Mouse (Mus musculus) midbrain, postnatal 0 days (tissue): ENCODE data around the gene Calm3. TPM values are rescaled to one million over a fixed set of nuclear protein-coding genes. Genes with fewer than 3 reads are reported as not detected.

Experiments used
- ATAC-seq: fragments of 200-750 bp; cut with Nextera tagmentation; 2 replicates; pipeline ENCODE4 v1.8.0; 2017; ENCODE audit warnings: moderate number of reproducible peaks, mild to moderate bottlenecking, moderate TSS enrichment, moderate library complexity; ENCODE audit not compliant: low FRiP score
- DNase-seq: peaks from one replicate; pipeline ENCODE4 v3.0.0-alpha.2; 2015; ENCODE audit warnings: low spot score
- H3K27ac ChIP-seq: fragments of 300-500 bp; sonication (generic); 2 replicates; pipeline ENCODE4 v1.5.1; 2014; ENCODE audit warnings: low read depth, mild to moderate bottlenecking, low read length, mixed read lengths
- H3K27me3 ChIP-seq: fragments of 300-500 bp; sonication (generic); 2 replicates; pipeline ENCODE4 v1.6.1; 2014; ENCODE audit warnings: low read length, control low read depth, mixed read lengths; ENCODE audit not compliant: insufficient read depth
- H3K36me3 ChIP-seq: fragments of 300-500 bp; sonication (generic); 2 replicates; pipeline ENCODE4 v1.6.1; 2014; ENCODE audit warnings: low read length, control low read depth, mixed read lengths; ENCODE audit not compliant: insufficient read depth
- H3K4me1 ChIP-seq: fragments of 300-500 bp; sonication (generic); 2 replicates; pipeline ENCODE4 v1.6.1; 2014; ENCODE audit warnings: mild to moderate bottlenecking, control low read depth, antibody characterized with exemption, low read length, mixed read lengths; ENCODE audit not compliant: insufficient read depth
- H3K4me2 ChIP-seq: fragments of 300-500 bp; sonication (generic); 2 replicates; pipeline ENCODE4 v1.6.1; 2014; ENCODE audit warnings: low read depth, mild to moderate bottlenecking, low read length, mixed read lengths; ENCODE audit not compliant: poor library complexity, severe bottlenecking
- H3K4me3 ChIP-seq: fragments of 300-500 bp; sonication (generic); 2 replicates; pipeline ENCODE4 v1.5.1; 2014; ENCODE audit warnings: low read depth, mild to moderate bottlenecking, low read length, moderate library complexity
- H3K9ac ChIP-seq: fragments of 300-500 bp; sonication (generic); replicated peaks from 2 replicates; pipeline ENCODE4 v1.6.1; 2014; ENCODE audit warnings: mild to moderate bottlenecking, low read length, moderate library complexity, mixed read lengths; ENCODE audit not compliant: poor library complexity, severe bottlenecking
- H3K9me3 ChIP-seq: fragments of 300-500 bp; sonication (generic); 2 replicates; pipeline ENCODE4 v1.6.1; 2016; ENCODE audit warnings: low read length, control low read depth
- CTCF ChIP-seq: IDR thresholded peaks from 2 replicates; pipeline ENCODE4 v1.5.1; 2016; ENCODE audit warnings: antibody characterized with exemption, mild to moderate bottlenecking
- WGBS: fragments of 180-500 bp; shearing (Covaris S2); extraction: QIAGEN DNeasy Blood & Tissue Kit; methylation state at CpG from one replicate; pipeline ENCODE4 v1.1.7; 2014; 5-methylcytosine and 5-hydroxymethylcytosine counted together
- polyA plus RNA-seq: library from polyadenylated mRNA; unstranded; fragments of >200 nt; fragmentation: Nextera tagmentation; extraction: Ambion mirVana; gene quantifications from 2 replicates; pipeline ENCODE4 v1.2.1, GENCODE M21; 2015
- total RNA-seq: library from RNA; depleted of rRNA; stranded (reverse); fragments of >200 nt; gene quantifications from 2 replicates; pipeline ENCODE4 v1.2.3, GENCODE M21; 2014

Calm3 gene
- total and polyA plus RNA-seq, 2 experiments from 2014 or later = 467 to 1,985 TPM

- Histone ChIP-seq H3K4me2 (no peak overlapping the region), H3K4me3 (no peak overlapping the region), H3K9ac (no peak overlapping the region), H3K9me3 (no peaks in the 10 kb centered on the region), H3K27ac (0 out of 2 replicates have a peak overlapping the region, but pooled peaks have one; percentile 18), H3K4me1 (0 out of 2 replicates have a peak, but pooled peaks cover 4% of the 10 kb centered on the region), H3K27me3 (no peaks in the 10 kb centered on the region), H3K36me3 (peaks cover 47% of the 10 kb centered on the region)
- WGBS = 87% methylated on average over 18 of the region's 18 CpGs
- no peak for DNase-seq
- TF ChIP-seq CTCF = no peak
- 0 out of 2 replicates have a peak, but pooled peaks have one; percentile 0 for ATAC-seq
Observed at GRCm38 (mm10) chr7:16914453-16915343, 9.2 kb downstream of the Calm3 start.

GRCm38 (mm10) chr7:16913806-16914452 lies 10.0 kb downstream of the Calm3 start:
- DNase-seq (peak; percentile 85), ATAC-seq (peak; percentile 54; the same call in 1 of the 2 replicates)
- Histone ChIP-seq H3K4me2 (no peak overlapping the region), H3K4me1 (no peaks in the 10 kb centered on the region), H3K27me3 (no peaks in the 10 kb centered on the region), H3K4me3 (no peak overlapping the region), H3K27ac (0 out of 2 replicates have a peak overlapping the region, but pooled peaks have one; percentile 12), H3K9me3 (no peaks in the 10 kb centered on the region), H3K36me3 (peaks cover 44% of the 10 kb centered on the region), H3K9ac (no peak overlapping the region)
- WGBS = 42% methylated on average over 10 of the region's 10 CpGs
- TF ChIP-seq CTCF = peak; percentile 92

GRCm38 (mm10) chr7:16912360-16912759 lies 11.6 kb downstream of the Calm3 start:
- no peaks in the 10 kb centered on the region for H3K4me1 ChIP-seq
- ATAC-seq = no peak
- H3K9ac ChIP-seq = no peak overlapping the region
- H3K27ac ChIP-seq = no peak overlapping the region
- no peak overlapping the region for H3K4me2 ChIP-seq
- no peak for DNase-seq
- WGBS = 71% methylated on average over 6 of the region's 6 CpGs
- H3K27me3 ChIP-seq = no peaks in the 10 kb centered on the region
- TF ChIP-seq CTCF = no peak
- H3K36me3 ChIP-seq = peaks cover 31% of the 10 kb centered on the region
- H3K4me3 ChIP-seq = no peak overlapping the region
- no peaks in the 10 kb centered on the region for H3K9me3 ChIP-seq

GRCm38 (mm10) chr7:16911904-16912303 lies 12.0 kb downstream of the Calm3 start:
- Histone ChIP-seq H3K4me2 (no peak overlapping the region), H3K27me3 (no peaks in the 10 kb centered on the region), H3K4me1 (no peaks in the 10 kb centered on the region), H3K27ac (no peak overlapping the region), H3K4me3 (no peak overlapping the region), H3K9ac (no peak overlapping the region), H3K9me3 (no peaks in the 10 kb centered on the region), H3K36me3 (peaks cover 26% of the 10 kb centered on the region)
- TF ChIP-seq CTCF = no peak
- WGBS = 96% methylated on average over 3 of the region's 3 CpGs
- no peak for ATAC-seq
- DNase-seq = no peak

GRCm38 (mm10) chr7:16909909-16910308 lies 14.0 kb downstream of the Calm3 start:
- Histone ChIP-seq H3K27ac (no peak overlapping the region), H3K9ac (no peak overlapping the region), H3K4me3 (no peak overlapping the region), H3K27me3 (no peaks in the 10 kb centered on the region), H3K4me2 (no peak overlapping the region), H3K4me1 (no peaks in the 10 kb centered on the region), H3K9me3 (no peaks in the 10 kb centered on the region), H3K36me3 (peaks cover 8% of the 10 kb centered on the region)
- DNase-seq (no peak), ATAC-seq (no peak)
- no peak for TF ChIP-seq CTCF
- 65% methylated on average over 10 of the region's 10 CpGs for WGBS

- no peak for ATAC-seq
- H3K36me3 ChIP-seq = no peaks in the 10 kb centered on the region; the same call in 1 of the 2 replicates
- no peaks in the 10 kb centered on the region for H3K4me1 ChIP-seq
- no peaks in the 10 kb centered on the region for H3K9me3 ChIP-seq
- 64% methylated on average over 11 of the region's 11 CpGs for WGBS
- DNase-seq = no peak
- TF ChIP-seq CTCF = no peak
- no peak overlapping the region for H3K4me2 ChIP-seq
- H3K9ac ChIP-seq = no peak overlapping the region
- no peak overlapping the region for H3K27ac ChIP-seq
- no peaks in the 10 kb centered on the region for H3K27me3 ChIP-seq
- no peak overlapping the region for H3K4me3 ChIP-seq
Observed at GRCm38 (mm10) chr7:16908859-16909258, 15.1 kb downstream of the Calm3 start.
